Mouse (Mus musculus) kidney, adult 11 months (tissue): ENCODE measurements at regions not wholly inside any gene's neighbourhood (a gene's known extent, or its start where the extent isn't known, plus 50 kb on each side); places are given as distances from the start of the nearest gene placed in this dataset.

Experiments used
- DNase-seq: peaks from one replicate; pipeline ENCODE4 v3.0.0; 2022

- DNase-seq = no peak
These were observed 2780.3 kb upstream of the Gm7489 start for GRCm38 (mm10) chr15:51104362-51104761.

GRCm38 (mm10) chr15:51104796-51105195, 2779.9 kb upstream of the Gm7489 start:
- no peak for DNase-seq

GRCm38 (mm10) chr15:51105359-51106008, 2779.2 kb upstream of the Gm7489 start:
- DNase-seq = no peak

GRCm38 (mm10) chr15:51110186-51110585, 2774.5 kb upstream of the Gm7489 start:
- no peak for DNase-seq

- DNase-seq = no peak
These were observed 2758.8 kb upstream of the Gm7489 start for GRCm38 (mm10) chr15:51125896-51126295.

- DNase-seq = no peak
These were observed 2753.7 kb upstream of the Gm7489 start for GRCm38 (mm10) chr15:51131017-51131416.

GRCm38 (mm10) chr15:51136121-51136520, 2748.6 kb upstream of the Gm7489 start:
- DNase-seq = no peak

- DNase-seq = no peak
These were observed 2745.2 kb upstream of the Gm7489 start for GRCm38 (mm10) chr15:51139507-51139906.

- DNase-seq = no peak
These were observed 2710.6 kb upstream of the Gm7489 start for GRCm38 (mm10) chr15:51173976-51174620.

GRCm38 (mm10) chr15:51176466-51176865, 2708.2 kb upstream of the Gm7489 start:
- no peak for DNase-seq

- no peak for DNase-seq
These were observed 2695.6 kb upstream of the Gm7489 start for GRCm38 (mm10) chr15:51189134-51189533.

GRCm38 (mm10) chr15:51197466-51198158, 2687.1 kb upstream of the Gm7489 start:
- no peak for DNase-seq

- DNase-seq = no peak
These were observed 2681.4 kb upstream of the Gm7489 start for GRCm38 (mm10) chr15:51203351-51203750.

- no peak for DNase-seq
These were observed 2678.7 kb upstream of the Gm7489 start for GRCm38 (mm10) chr15:51206050-51206449.

- no peak for DNase-seq
These were observed 2677.9 kb upstream of the Gm7489 start for GRCm38 (mm10) chr15:51206773-51207172.

GRCm38 (mm10) chr15:51234873-51235272, 2649.8 kb upstream of the Gm7489 start:
- no peak for DNase-seq

GRCm38 (mm10) chr15:51244596-51244995, 2640.1 kb upstream of the Gm7489 start:
- no peak for DNase-seq

- DNase-seq = no peak
These were observed 2637.4 kb upstream of the Gm7489 start for GRCm38 (mm10) chr15:51247259-51247658.

GRCm38 (mm10) chr15:51248034-51248788, 2636.5 kb upstream of the Gm7489 start:
- DNase-seq = no peak

GRCm38 (mm10) chr15:51248789-51249040, 2636.0 kb upstream of the Gm7489 start:
- DNase-seq = no peak

GRCm38 (mm10) chr15:51254143-51254542, 2630.6 kb upstream of the Gm7489 start:
- no peak for DNase-seq

- no peak for DNase-seq
These were observed 2629.5 kb upstream of the Gm7489 start for GRCm38 (mm10) chr15:51255203-51255615.

GRCm38 (mm10) chr15:51256681-51257080, 2628.0 kb upstream of the Gm7489 start:
- DNase-seq = peak; percentile 13
